Mouse (Mus musculus) G1E (cell line): ENCODE data around the gene Adam26b. TPM values are rescaled to one million over a fixed set of nuclear protein-coding genes. Genes with fewer than 3 reads are reported as not detected.
"Not testable (repeated sequence)": the region's sequence is repeated elsewhere in the genome, so short reads cannot be mapped to it uniquely, and the experiment has no call there.

ENCODE experiments used
- ATAC-seq: 2 replicates; pipeline ENCODE4 v1.8.0; 2016; ENCODE audit warnings: mild to moderate bottlenecking; ENCODE audit not compliant: insufficient number of reproducible peaks, poor library complexity, low FRiP score, severe bottlenecking; ENCODE audit errors: extremely low read depth
- DNase-seq: peaks from one replicate; pipeline ENCODE4 v3.0.0; 2012; ENCODE audit warnings: low spot score
- H3K27me3 ChIP-seq: 2 replicates; pipeline ENCODE4 v1.6.1; 2012; ENCODE audit warnings: mild to moderate bottlenecking, low read length, inconsistent platforms; ENCODE audit not compliant: insufficient read depth
- H3K36me3 ChIP-seq: replicated peaks from 2 replicates; pipeline ENCODE3; 2012; ENCODE audit warnings: mild to moderate bottlenecking, inconsistent platforms
- H3K4me1 ChIP-seq: 2 replicates; pipeline ENCODE4 v1.6.1; 2012; ENCODE audit warnings: low read depth, low read length, inconsistent platforms, mixed read lengths; ENCODE audit not compliant: insufficient read depth
- H3K4me3 ChIP-seq: 2 replicates; pipeline ENCODE4 v1.5.1; 2012; ENCODE audit warnings: low read depth, mild to moderate bottlenecking, inconsistent platforms, low read length, moderate library complexity, mixed read lengths
- H3K9me3 ChIP-seq: replicated peaks from 2 replicates; pipeline ENCODE4 v1.6.1; 2012; ENCODE audit warnings: inconsistent platforms
- polyA plus RNA-seq: library from polyadenylated mRNA; stranded (reverse); fragments of >175 nt; gene quantifications from 2 replicates; pipeline ENCODE4 v1.2.3, GENCODE M21; 2012
- total RNA-seq, 2 experiments: library from RNA; stranded (forward) in 1 of 2; stranded (reverse) in 1 of 2; fragments of 200-1000 nt in 1 of 2; fragments of >200 nt in 1 of 2; fragmentation: Nextera tagmentation in 1 of 2; gene quantifications; 2 replicates each; pipeline ENCODE4 v1.2.3; 2014 to 2017

The Adam26b gene
- total RNA-seq (2014; fragmentation: Nextera tagmentation) (not detected in 2 replicates), total RNA-seq (2017) (0.06 TPM in 1 of 2 replicates, not detected in the other), polyA plus RNA-seq (not detected in 2 replicates)

- H3K27me3 ChIP-seq, H3K4me3 ChIP-seq, H3K9me3 ChIP-seq, DNase-seq, H3K4me1 ChIP-seq, H3K36me3 ChIP-seq, ATAC-seq: not testable (repeated sequence)
Observed at GRCm38 (mm10) chr8:43528006-43528405, at the start of gene Adam26b. Adam26b (minus strand) TSS chr8:43528106.

GRCm38 (mm10) chr8:43576607-43577006 lies 48.7 kb upstream of the Adam26b start, which contains the start of gene Adam26a:
Adam26a (minus strand) TSS chr8:43576707.
- H3K36me3 ChIP-seq, ATAC-seq, H3K9me3 ChIP-seq, H3K4me1 ChIP-seq, DNase-seq, H3K4me3 ChIP-seq, H3K27me3 ChIP-seq: not testable (repeated sequence)

Other genes with a start within 250 kb of the Adam26b start
- gene Zfp42, start 221.1 kb downstream of the Adam26b start, total RNA-seq (2014; fragmentation: Nextera tagmentation) = not detected in 2 replicates
- not detected in 2 replicates for gene Zfp42, start 221.1 kb downstream of the Adam26b start, total RNA-seq (2017)
- gene Zfp42, start 221.1 kb downstream of the Adam26b start, polyA plus RNA-seq = not detected in 2 replicates
- not detected in 2 replicates for gene Adam26a, start 48.6 kb upstream of the Adam26b start, total RNA-seq (2014; fragmentation: Nextera tagmentation)
- gene Adam26a, start 48.6 kb upstream of the Adam26b start, total RNA-seq (2017) = not detected in 2 replicates
- gene Adam26a, start 48.6 kb upstream of the Adam26b start, polyA plus RNA-seq = not detected in 2 replicates
- gene Gm5346, start 99.2 kb upstream of the Adam26b start, total RNA-seq (2014; fragmentation: Nextera tagmentation) = not detected in 2 replicates
- gene Gm5346, start 99.2 kb upstream of the Adam26b start, total RNA-seq (2017) = 0.17 TPM in 1 of 2 replicates, not detected in the other
- gene Gm5346, start 99.2 kb upstream of the Adam26b start, polyA plus RNA-seq = not detected in 2 replicates
- gene Adam34, start 181.9 kb upstream of the Adam26b start, total RNA-seq (2014; fragmentation: Nextera tagmentation) = not detected in 2 replicates
- gene Adam34, start 181.9 kb upstream of the Adam26b start, total RNA-seq (2017) = 0.16 TPM in 1 of 2 replicates, not detected in the other
- gene Adam34, start 181.9 kb upstream of the Adam26b start, polyA plus RNA-seq = not detected in 2 replicates